Mouse (Mus musculus) frontal cortex, postnatal 36 days (tissue): ENCODE measurements around the gene Tmem243.
"Not testable (repeated sequence)": the region's sequence is repeated elsewhere in the genome, so short reads cannot be mapped to it uniquely, and the experiment has no call there.

Experiments
- DNase-seq, 2 experiments: peaks; one replicate each; pipeline ENCODE4 v3.0.0; 2022; ENCODE audit warnings: low spot score in 2 of 2

The Tmem243 gene

GRCm38 (mm10) chr5:9107296-9108089, 7.0 kb downstream of the Tmem243 start:
- no peak for DNase-seq

- DNase-seq: no peak
Measured at GRCm38 (mm10) chr5:9108490-9108889, 8.0 kb downstream of the Tmem243 start.

GRCm38 (mm10) chr5:9109582-9109981, 9.1 kb downstream of the Tmem243 start:
- no peak for DNase-seq

GRCm38 (mm10) chr5:9111285-9111684, 10.8 kb downstream of the Tmem243 start:
- no peak for DNase-seq

GRCm38 (mm10) chr5:9111759-9112158, 11.3 kb downstream of the Tmem243 start:
- peak; percentile 36 to 57 for DNase-seq

GRCm38 (mm10) chr5:9114162-9114561, 13.7 kb downstream of the Tmem243 start:
- DNase-seq: no peak

- no peak for DNase-seq
Measured at GRCm38 (mm10) chr5:9124134-9124533, 23.7 kb downstream of the Tmem243 start.

- DNase-seq: peak; percentile 31 to 56
Measured at GRCm38 (mm10) chr5:9128566-9128965, 28.1 kb downstream of the Tmem243 start.

GRCm38 (mm10) chr5:9131786-9132185, 31.3 kb downstream of the Tmem243 start:
- DNase-seq: no peak

GRCm38 (mm10) chr5:9135588-9135987, 35.1 kb downstream of the Tmem243 start:
- no peak for DNase-seq

- no peak for DNase-seq
Measured at GRCm38 (mm10) chr5:9140724-9141123, 40.3 kb downstream of the Tmem243 start.

GRCm38 (mm10) chr5:9142376-9142775, 41.9 kb downstream of the Tmem243 start:
- no peak for DNase-seq

- DNase-seq: no peak
Measured at GRCm38 (mm10) chr5:9149273-9149850, 48.9 kb downstream of the Tmem243 start.

- DNase-seq: no peak
Measured at GRCm38 (mm10) chr5:9156746-9157145, 56.3 kb downstream of the Tmem243 start.

GRCm38 (mm10) chr5:9157336-9157735, 56.9 kb downstream of the Tmem243 start:
- no peak for DNase-seq

GRCm38 (mm10) chr5:9160831-9161455, 60.5 kb downstream of the Tmem243 start:
- DNase-seq: peak in 1 of 2 experiments; percentile 10

- peak; percentile 90 to 91 for DNase-seq
Measured at GRCm38 (mm10) chr5:9161456-9162041, 61.1 kb downstream of the Tmem243 start, which contains the start of gene Dmtf1. Gene Dmtf1, minus strand, starts transcription at chr5:9161776.

GRCm38 (mm10) chr5:9162088-9162487, 61.6 kb downstream of the Tmem243 start:
- DNase-seq: peak in 1 of 2 experiments; percentile 17

GRCm38 (mm10) chr5:9163411-9163810, 62.9 kb downstream of the Tmem243 start:
- DNase-seq: no peak

- DNase-seq: peak in 1 of 2 experiments; percentile 10
Measured at GRCm38 (mm10) chr5:9165151-9165550, 64.7 kb downstream of the Tmem243 start.

- DNase-seq: no peak
Measured at GRCm38 (mm10) chr5:9166366-9166765, 65.9 kb downstream of the Tmem243 start.

- DNase-seq: not testable (repeated sequence)
Measured at GRCm38 (mm10) chr5:9169328-9170005, 69.0 kb downstream of the Tmem243 start.
